Mouse (Mus musculus): Measurements from ENCODE around the gene Tmem18. TPM values are rescaled to one million over a fixed set of nuclear protein-coding genes. Genes with fewer than 3 reads are reported as not detected.

Tmem18 gene
- total RNA-seq, 2 experiments from 2014 or later, result 11.8 to 12.2 TPM

Other genes with a start within 250 kb of the Tmem18 start
- not detected in 2 replicates for gene Sntg2, start 211.1 kb upstream of the Tmem18 start, total RNA-seq (2015)
- gene Sntg2, start 211.1 kb upstream of the Tmem18 start, total RNA-seq (2017), result not detected in 2 replicates